Mouse (Mus musculus) midbrain, postnatal 0 days (tissue): ENCODE measurements at regions not wholly inside any gene's neighbourhood (a gene's known extent, or its start where the extent isn't known, plus 50 kb on each side); places are given as distances from the start of the nearest gene placed in this dataset.

ENCODE experiments used
- ATAC-seq: fragments of 200-750 bp; cut with Nextera tagmentation; 2 replicates; pipeline ENCODE4 v1.8.0; 2017; ENCODE audit warnings: moderate number of reproducible peaks, mild to moderate bottlenecking, moderate TSS enrichment, moderate library complexity; ENCODE audit not compliant: low FRiP score
- DNase-seq: peaks from one replicate; pipeline ENCODE4 v3.0.0-alpha.2; 2015; ENCODE audit warnings: low spot score
- H3K27ac ChIP-seq: fragments of 300-500 bp; sonication (generic); 2 replicates; pipeline ENCODE4 v1.5.1; 2014; ENCODE audit warnings: low read depth, mild to moderate bottlenecking, low read length, mixed read lengths
- H3K27me3 ChIP-seq: fragments of 300-500 bp; sonication (generic); 2 replicates; pipeline ENCODE4 v1.6.1; 2014; ENCODE audit warnings: low read length, control low read depth, mixed read lengths; ENCODE audit not compliant: insufficient read depth
- H3K36me3 ChIP-seq: fragments of 300-500 bp; sonication (generic); 2 replicates; pipeline ENCODE4 v1.6.1; 2014; ENCODE audit warnings: low read length, control low read depth, mixed read lengths; ENCODE audit not compliant: insufficient read depth
- H3K4me1 ChIP-seq: fragments of 300-500 bp; sonication (generic); 2 replicates; pipeline ENCODE4 v1.6.1; 2014; ENCODE audit warnings: mild to moderate bottlenecking, control low read depth, antibody characterized with exemption, low read length, mixed read lengths; ENCODE audit not compliant: insufficient read depth
- H3K4me2 ChIP-seq: fragments of 300-500 bp; sonication (generic); 2 replicates; pipeline ENCODE4 v1.6.1; 2014; ENCODE audit warnings: low read depth, mild to moderate bottlenecking, low read length, mixed read lengths; ENCODE audit not compliant: poor library complexity, severe bottlenecking
- H3K4me3 ChIP-seq: fragments of 300-500 bp; sonication (generic); 2 replicates; pipeline ENCODE4 v1.5.1; 2014; ENCODE audit warnings: low read depth, mild to moderate bottlenecking, low read length, moderate library complexity
- H3K9ac ChIP-seq: fragments of 300-500 bp; sonication (generic); replicated peaks from 2 replicates; pipeline ENCODE4 v1.6.1; 2014; ENCODE audit warnings: mild to moderate bottlenecking, low read length, moderate library complexity, mixed read lengths; ENCODE audit not compliant: poor library complexity, severe bottlenecking
- H3K9me3 ChIP-seq: fragments of 300-500 bp; sonication (generic); 2 replicates; pipeline ENCODE4 v1.6.1; 2016; ENCODE audit warnings: low read length, control low read depth
- CTCF ChIP-seq: IDR thresholded peaks from 2 replicates; pipeline ENCODE4 v1.5.1; 2016; ENCODE audit warnings: antibody characterized with exemption, mild to moderate bottlenecking
- WGBS: fragments of 180-500 bp; shearing (Covaris S2); extraction: QIAGEN DNeasy Blood & Tissue Kit; methylation state at CpG from one replicate; pipeline ENCODE4 v1.1.7; 2014; 5-methylcytosine and 5-hydroxymethylcytosine counted together

DNA sequence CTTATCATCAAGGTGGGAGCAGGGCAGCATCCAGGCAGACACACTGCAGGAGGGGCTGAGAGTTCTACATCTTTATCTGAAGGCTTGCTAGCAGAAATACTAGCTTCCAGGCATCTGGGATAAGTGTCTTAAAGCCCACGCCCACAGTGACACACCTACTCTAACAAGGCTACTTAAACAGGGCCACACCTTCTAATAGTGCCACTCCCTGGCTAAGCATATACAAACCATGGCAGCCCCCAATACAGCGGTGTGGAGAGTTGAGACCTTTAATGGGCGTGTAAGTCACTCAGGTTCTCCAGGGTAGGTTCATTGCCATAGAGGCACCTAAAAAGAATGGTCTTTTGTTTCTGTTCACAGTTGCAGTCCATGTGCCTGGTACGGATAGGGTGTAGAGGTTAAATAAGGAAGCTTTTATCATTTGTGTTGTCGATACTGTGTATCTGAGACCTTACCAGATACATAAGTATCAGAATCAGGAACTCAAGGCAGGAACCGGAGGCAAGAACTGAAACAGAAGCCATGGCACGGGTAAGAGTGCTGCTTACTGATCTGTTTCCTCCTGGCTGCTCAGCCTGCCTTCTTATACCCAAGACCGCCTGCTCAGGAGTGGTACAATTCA is 69.0 kb upstream of the Atrnl1 start:
- H3K36me3 ChIP-seq, result no peaks in the 10 kb centered on the region
- no peak for TF ChIP-seq CTCF
- no peak overlapping the region for H3K4me3 ChIP-seq
- H3K4me1 ChIP-seq, result peaks cover 7% of the 10 kb centered on the region; the same call in 1 of the 2 replicates
- no peak overlapping the region for H3K4me2 ChIP-seq
- no peak overlapping the region for H3K27ac ChIP-seq
- no peak for DNase-seq
- H3K27me3 ChIP-seq, result no peaks in the 10 kb centered on the region
- no peak overlapping the region for H3K9ac ChIP-seq
- WGBS, result 94% methylated on average over 8 of the region's 8 CpGs
- H3K9me3 ChIP-seq, result no peaks in the 10 kb centered on the region
- no peak for ATAC-seq

DNA sequence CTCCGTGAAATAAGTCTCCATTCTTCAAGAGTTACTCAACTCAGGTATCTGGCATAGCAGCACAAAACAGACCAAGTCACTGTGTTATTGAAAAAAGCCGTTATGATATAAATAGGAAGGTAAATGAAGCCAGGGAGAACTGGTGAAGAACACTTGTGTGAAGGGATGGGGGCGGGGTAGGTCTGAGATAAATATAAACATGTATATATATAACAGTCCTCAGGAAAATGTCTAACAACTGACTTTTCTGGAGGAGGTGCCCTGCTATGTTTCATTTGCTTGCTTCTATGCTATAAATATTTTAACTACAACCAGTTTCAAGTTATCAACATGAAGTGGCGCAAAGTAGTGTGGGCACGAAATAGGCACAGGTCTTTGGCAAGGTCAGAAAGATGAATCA is 68.3 kb upstream of the Atrnl1 start:
- no peaks in the 10 kb centered on the region for H3K9me3 ChIP-seq
- no peaks in the 10 kb centered on the region for H3K27me3 ChIP-seq
- peaks cover 7% of the 10 kb centered on the region; the same call in 1 of the 2 replicates for H3K4me1 ChIP-seq
- H3K36me3 ChIP-seq, result no peaks in the 10 kb centered on the region
- no peak for TF ChIP-seq CTCF
- H3K4me2 ChIP-seq, result no peak overlapping the region
- 94% methylated on average over 5 of the region's 5 CpGs for WGBS
- no peak overlapping the region for H3K9ac ChIP-seq
- no peak overlapping the region for H3K27ac ChIP-seq
- H3K4me3 ChIP-seq, result no peak overlapping the region
- DNase-seq (no peak), ATAC-seq (no peak)

DNA sequence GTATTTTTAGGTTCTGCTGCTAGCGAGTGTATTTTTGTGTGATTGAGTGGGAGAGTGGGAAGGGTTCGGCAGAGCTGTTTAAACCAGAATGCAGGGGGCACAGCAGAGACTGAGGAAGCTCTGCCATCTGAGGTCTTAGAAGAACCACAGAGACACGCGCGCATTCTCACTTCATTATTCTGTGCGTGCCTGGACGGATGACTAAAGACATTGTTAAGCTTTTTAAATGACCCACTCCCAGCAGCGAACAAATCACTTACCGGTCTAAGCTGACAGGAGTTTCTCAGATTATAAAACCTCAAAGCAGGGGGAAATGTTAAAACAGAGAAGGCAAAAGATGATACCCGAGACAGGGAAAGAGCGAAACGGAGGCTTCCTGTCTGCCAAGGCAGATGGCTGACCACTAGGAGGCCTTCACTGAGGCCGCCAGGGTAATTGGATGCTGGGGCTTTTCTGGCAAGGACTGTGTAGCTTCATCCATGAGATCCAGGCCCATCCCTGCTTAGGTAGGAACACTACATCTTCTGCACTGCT is 67.1 kb upstream of the Atrnl1 start:
- H3K4me2 ChIP-seq, result peak overlapping the region; percentile 30; the same call in 1 of the 2 replicates
- no peak overlapping the region for H3K4me3 ChIP-seq
- ATAC-seq (peak; percentile 41; the same call in 1 of the 2 replicates), DNase-seq (peak; percentile 85)
- peaks cover 7% of the 10 kb centered on the region; the same call in 1 of the 2 replicates for H3K4me1 ChIP-seq
- peak; percentile 63 for TF ChIP-seq CTCF
- H3K9ac ChIP-seq, result no peak overlapping the region
- H3K27me3 ChIP-seq, result no peaks in the 10 kb centered on the region
- H3K9me3 ChIP-seq, result no peaks in the 10 kb centered on the region
- 10% methylated on average over 13 of the region's 13 CpGs for WGBS
- H3K27ac ChIP-seq, result 0 out of 2 replicates have a peak overlapping the region, but pooled peaks have one; percentile 26
- no peaks in the 10 kb centered on the region for H3K36me3 ChIP-seq

DNA sequence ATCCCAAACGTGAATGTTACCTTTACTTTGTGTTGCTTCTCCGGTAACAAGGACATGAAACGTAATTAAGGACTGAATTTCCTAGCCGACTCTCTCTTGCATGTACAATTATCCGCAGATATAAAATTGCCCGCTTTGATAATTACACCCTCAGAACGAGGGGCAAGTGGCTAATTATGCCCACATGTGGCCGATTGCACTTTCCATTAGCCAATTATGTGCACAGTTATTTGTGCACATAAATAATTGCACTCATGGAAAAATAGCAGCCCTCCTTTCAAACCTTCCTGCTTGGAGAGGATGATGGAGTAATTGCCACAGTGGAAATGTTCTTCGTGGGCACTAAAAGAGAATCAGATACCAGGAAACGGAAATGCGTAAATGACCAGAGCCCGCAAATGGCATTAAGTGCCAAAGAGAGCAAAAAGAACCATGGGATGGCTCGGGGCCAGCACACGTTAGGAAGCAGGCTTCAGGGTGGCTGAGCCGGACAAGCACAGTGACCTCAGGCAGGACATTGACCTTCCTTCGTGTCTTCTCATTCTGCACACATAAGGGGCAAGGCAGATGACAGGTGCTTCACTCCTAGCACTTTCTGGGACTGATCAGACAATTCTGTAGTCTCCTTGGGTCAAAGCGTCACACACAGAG is 66.5 kb upstream of the Atrnl1 start:
- Histone ChIP-seq H3K4me3 (no peak overlapping the region), H3K9me3 (no peaks in the 10 kb centered on the region), H3K27ac (no peak overlapping the region), H3K9ac (no peak overlapping the region), H3K36me3 (no peaks in the 10 kb centered on the region), H3K4me2 (peak overlapping the region; percentile 30; the same call in 1 of the 2 replicates), H3K27me3 (no peaks in the 10 kb centered on the region), H3K4me1 (peaks cover 7% of the 10 kb centered on the region; the same call in 1 of the 2 replicates)
- DNase-seq (no peak), ATAC-seq (no peak)
- 64% methylated on average over 17 of the region's 17 CpGs for WGBS
- TF ChIP-seq CTCF, result no peak

DNA sequence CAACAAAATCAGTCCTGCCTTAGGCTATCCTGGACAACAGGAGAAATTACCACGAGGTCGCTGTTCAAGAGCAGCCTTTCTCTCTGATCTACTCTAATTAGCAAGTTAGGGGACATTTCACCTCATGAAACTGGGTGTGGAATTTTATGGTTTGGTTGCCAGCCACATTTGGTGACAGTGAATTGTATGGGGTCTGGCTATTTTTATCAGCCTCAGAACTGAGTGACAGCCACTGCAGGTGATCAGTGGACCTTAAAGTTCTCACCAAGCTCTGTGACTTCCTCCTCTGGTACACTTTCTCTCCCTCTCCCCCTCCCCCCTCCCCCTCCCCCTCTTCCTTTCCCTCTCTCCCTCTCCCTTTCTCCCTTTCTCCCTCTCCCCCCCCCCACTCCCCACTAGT is 65.8 kb upstream of the Atrnl1 start:
- no peaks in the 10 kb centered on the region for H3K9me3 ChIP-seq
- H3K4me1 ChIP-seq, result peaks cover 7% of the 10 kb centered on the region; the same call in 1 of the 2 replicates
- DNase-seq (no peak), ATAC-seq (no peak)
- H3K27ac ChIP-seq, result no peak overlapping the region
- H3K9ac ChIP-seq, result no peak overlapping the region
- WGBS, result 90% methylated on average over 2 of the region's 2 CpGs
- H3K27me3 ChIP-seq, result no peaks in the 10 kb centered on the region
- H3K4me3 ChIP-seq, result no peak overlapping the region
- no peak for TF ChIP-seq CTCF
- no peak overlapping the region for H3K4me2 ChIP-seq
- H3K36me3 ChIP-seq, result no peaks in the 10 kb centered on the region

DNA sequence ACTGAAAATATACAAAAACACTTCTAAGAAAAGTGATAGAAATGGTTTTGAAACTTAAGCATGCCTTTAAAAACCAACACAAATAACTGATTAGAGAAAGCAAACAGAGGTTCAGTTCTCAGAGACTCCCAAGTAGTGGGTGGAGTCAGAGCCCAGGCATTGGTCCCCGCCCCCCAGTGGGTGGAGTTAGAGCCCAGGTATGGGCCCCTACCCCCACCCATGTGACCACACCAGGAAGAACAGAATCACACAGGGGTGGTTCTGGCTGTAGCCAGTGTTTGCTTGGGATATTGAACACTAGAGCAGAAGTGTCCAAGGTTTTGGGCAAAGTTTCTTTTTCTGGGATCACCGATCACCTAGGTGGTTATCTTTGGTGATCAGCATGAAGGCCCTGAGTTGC is 64.8 kb upstream of the Atrnl1 start:
- DNase-seq, result no peak
- Histone ChIP-seq H3K27me3 (no peaks in the 10 kb centered on the region), H3K36me3 (no peaks in the 10 kb centered on the region), H3K4me1 (peaks cover 7% of the 10 kb centered on the region; the same call in 1 of the 2 replicates), H3K4me2 (no peak overlapping the region), H3K4me3 (no peak overlapping the region), H3K9ac (no peak overlapping the region), H3K27ac (no peak overlapping the region), H3K9me3 (no peaks in the 10 kb centered on the region)
- ATAC-seq, result no peak
- 72% methylated on average over 2 of the region's 2 CpGs for WGBS
- no peak for TF ChIP-seq CTCF
